Mouse (Mus musculus) heart, embryonic 13.5 days (tissue): ENCODE measurements around the gene Vstm4. TPM values are rescaled to one million over a fixed set of nuclear protein-coding genes. Genes with fewer than 3 reads are reported as not detected.

Experiments
- ATAC-seq: fragments of 200-750 bp; cut with Nextera tagmentation; 2 replicates; pipeline ENCODE4 v1.8.0; 2017; ENCODE audit warnings: moderate TSS enrichment; ENCODE audit not compliant: insufficient number of reproducible peaks, low FRiP score, low TSS enrichment; ENCODE audit errors: extremely low read depth
- H3K27ac ChIP-seq: fragments of 300-500 bp; sonication (generic); replicated peaks from 2 replicates; pipeline ENCODE4 v1.5.1; 2015; ENCODE audit warnings: moderate library complexity, mild to moderate bottlenecking, inconsistent platforms
- H3K27me3 ChIP-seq: fragments of 300-500 bp; sonication (generic); replicated peaks from 2 replicates; pipeline ENCODE4 v1.6.1; 2015; ENCODE audit warnings: mild to moderate bottlenecking, inconsistent platforms
- H3K36me3 ChIP-seq: fragments of 300-500 bp; sonication (generic); 2 replicates; pipeline ENCODE4 v1.6.1; 2015; ENCODE audit warnings: mild to moderate bottlenecking, inconsistent platforms
- H3K4me1 ChIP-seq: fragments of 300-500 bp; sonication (generic); 2 replicates; pipeline ENCODE4 v1.6.1; 2015; ENCODE audit warnings: inconsistent platforms
- H3K4me2 ChIP-seq: fragments of 300-500 bp; sonication (generic); 2 replicates; pipeline ENCODE4 v1.6.1; 2015; ENCODE audit warnings: inconsistent platforms, mild to moderate bottlenecking, moderate library complexity
- H3K4me3 ChIP-seq: fragments of 300-500 bp; sonication (generic); 2 replicates; pipeline ENCODE4 v1.5.1; 2015; ENCODE audit warnings: moderate library complexity, mild to moderate bottlenecking, inconsistent platforms
- H3K9ac ChIP-seq: fragments of 300-500 bp; sonication (generic); 2 replicates; pipeline ENCODE4 v1.6.1; 2015; ENCODE audit warnings: inconsistent platforms, mild to moderate bottlenecking, moderate library complexity
- H3K9me3 ChIP-seq: fragments of 300-500 bp; sonication (generic); 2 replicates; pipeline ENCODE4 v1.6.1; 2016; ENCODE audit warnings: inconsistent platforms
- WGBS: fragments of 180-500 bp; shearing (Covaris S2); methylation state at CpG from one replicate; pipeline ENCODE4 v1.1.7; 2015; ENCODE audit warnings: mixed read lengths; 5-methylcytosine and 5-hydroxymethylcytosine counted together
- polyA plus RNA-seq: library from polyadenylated mRNA; unstranded; fragments of >200 nt; fragmentation: Nextera tagmentation; extraction: Ambion mirVana; gene quantifications from 2 replicates; pipeline ENCODE4 v1.2.1, GENCODE M21; 2015

The Vstm4 gene
- polyA plus RNA-seq, 1 experiment from 2014 or later: 15.8 TPM

- Histone ChIP-seq H3K27ac (peak overlapping the region; percentile 68), H3K4me2 (peak overlapping the region; percentile 56; the same call in 1 of the 2 replicates), H3K9me3 (no peaks in the 10 kb centered on the region), H3K4me1 (peaks cover 58% of the 10 kb centered on the region), H3K27me3 (peaks cover 6% of the 10 kb centered on the region; the same call in 1 of the 2 replicates), H3K36me3 (peaks cover 18% of the 10 kb centered on the region), H3K4me3 (no peak overlapping the region), H3K9ac (peak overlapping the region; percentile 50)
- 53% methylated on average over 11 of the region's 11 CpGs for WGBS
- ATAC-seq: no peak
These were observed 3.4 kb downstream of the Vstm4 start for GRCm38 (mm10) chr14:32859831-32860569.

DNA sequence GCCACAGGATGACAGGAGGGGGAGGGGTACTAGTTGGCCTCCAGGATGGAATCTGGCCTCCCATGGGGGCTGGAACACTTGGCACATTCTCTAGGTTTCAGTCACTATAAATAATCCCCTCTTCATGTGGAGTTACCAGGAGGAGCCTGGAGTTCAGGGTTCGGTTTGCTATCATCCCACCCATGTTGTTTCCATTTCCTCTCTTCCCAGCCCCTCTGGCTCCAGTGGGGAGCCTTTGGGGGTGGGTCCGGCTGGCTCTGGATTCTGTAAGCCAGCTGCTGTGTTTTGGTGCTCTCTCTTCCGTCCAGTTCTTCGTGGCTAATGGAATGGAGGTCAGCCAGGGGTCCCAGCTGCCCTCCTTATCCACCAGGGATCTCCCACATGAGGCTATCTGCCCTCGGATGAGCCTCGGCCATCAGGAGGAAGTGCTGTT, 4.6 kb downstream of the Vstm4 start:
- peak overlapping the region; percentile 91 for H3K27ac ChIP-seq
- H3K36me3 ChIP-seq: peaks cover 21% of the 10 kb centered on the region
- H3K9me3 ChIP-seq: no peaks in the 10 kb centered on the region
- peak overlapping the region; percentile 63 for H3K9ac ChIP-seq
- peaks cover 6% of the 10 kb centered on the region; the same call in 1 of the 2 replicates for H3K27me3 ChIP-seq
- H3K4me2 ChIP-seq: peak overlapping the region; percentile 56
- ATAC-seq: peak; percentile 64
- peaks cover 57% of the 10 kb centered on the region for H3K4me1 ChIP-seq
- 7% methylated on average over 6 of the region's 6 CpGs for WGBS
- H3K4me3 ChIP-seq: peak overlapping the region; percentile 5; the same call in 1 of the 2 replicates

GRCm38 (mm10) chr14:32861656-32862055, 5.1 kb downstream of the Vstm4 start:
- peaks cover 52% of the 10 kb centered on the region for H3K4me1 ChIP-seq
- H3K27me3 ChIP-seq: peaks cover 6% of the 10 kb centered on the region; the same call in 1 of the 2 replicates
- H3K9me3 ChIP-seq: no peaks in the 10 kb centered on the region
- peaks cover 21% of the 10 kb centered on the region for H3K36me3 ChIP-seq
- H3K4me2 ChIP-seq: peak overlapping the region; percentile 56
- 0 out of 2 replicates have a peak overlapping the region, but pooled peaks have one; percentile 5 for H3K4me3 ChIP-seq
- no peak for ATAC-seq
- peak overlapping the region; percentile 63 for H3K9ac ChIP-seq
- WGBS: 37% methylated on average over 2 of the region's 2 CpGs
- H3K27ac ChIP-seq: peak overlapping the region; percentile 91

- peaks cover 21% of the 10 kb centered on the region for H3K36me3 ChIP-seq
- 67% methylated on average over 3 of the region's 3 CpGs for WGBS
- no peak for ATAC-seq
- H3K4me3 ChIP-seq: no peak overlapping the region
- H3K4me2 ChIP-seq: no peak overlapping the region
- no peaks in the 10 kb centered on the region for H3K9me3 ChIP-seq
- H3K4me1 ChIP-seq: peaks cover 20% of the 10 kb centered on the region
- no peak overlapping the region for H3K9ac ChIP-seq
- H3K27ac ChIP-seq: no peak overlapping the region
- H3K27me3 ChIP-seq: no peaks in the 10 kb centered on the region
These were observed 8.8 kb downstream of the Vstm4 start for GRCm38 (mm10) chr14:32865331-32865730.

DNA sequence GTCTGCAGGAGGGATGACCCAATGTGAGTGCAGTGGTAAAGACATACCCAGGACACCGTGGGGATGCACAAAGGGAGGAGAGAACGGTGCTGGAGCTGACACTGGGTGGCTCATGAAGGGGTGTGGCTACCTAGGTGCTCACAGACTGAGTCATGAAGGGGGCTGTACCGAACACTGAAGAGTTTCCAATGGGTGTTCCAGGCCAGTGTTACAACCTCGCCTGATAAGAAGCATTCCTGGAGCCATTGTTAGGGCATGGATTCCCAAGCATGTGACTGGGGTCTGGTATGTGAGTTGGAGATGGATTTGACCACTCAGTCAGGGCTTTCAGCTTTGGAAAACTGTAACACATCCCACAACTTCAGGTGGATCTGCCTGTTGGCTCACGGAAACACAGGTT, 15.4 kb downstream of the Vstm4 start:
- no peaks in the 10 kb centered on the region for H3K27me3 ChIP-seq
- no peak overlapping the region for H3K4me2 ChIP-seq
- ATAC-seq: no peak
- 0 out of 2 replicates have a peak overlapping the region, but pooled peaks have one; percentile 22 for H3K27ac ChIP-seq
- no peak overlapping the region for H3K9ac ChIP-seq
- WGBS: 57% methylated on average over 5 of the region's 5 CpGs
- no peaks in the 10 kb centered on the region; the same call in 1 of the 2 replicates for H3K36me3 ChIP-seq
- peaks cover 16% of the 10 kb centered on the region for H3K4me1 ChIP-seq
- H3K4me3 ChIP-seq: no peak overlapping the region
- no peaks in the 10 kb centered on the region for H3K9me3 ChIP-seq

DNA sequence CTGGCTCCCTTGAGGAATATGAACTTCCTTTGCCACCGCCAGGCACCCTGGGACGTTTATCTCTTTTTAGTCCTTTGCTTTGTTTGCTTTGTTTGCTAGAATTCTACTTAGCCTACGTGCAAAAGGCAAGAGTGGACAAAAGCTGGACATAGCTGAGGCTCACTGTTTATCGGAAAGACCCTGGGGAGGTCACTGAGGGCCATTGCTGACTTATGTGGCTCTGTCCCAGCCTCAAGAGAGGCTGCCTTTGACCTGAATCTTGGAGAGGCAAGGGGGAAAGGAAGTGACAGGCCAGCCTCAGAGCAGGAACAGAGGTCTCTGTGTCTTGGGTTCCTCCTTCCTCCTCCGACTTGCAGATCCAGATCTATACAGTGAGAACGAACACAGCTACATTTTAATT, 21.0 kb downstream of the Vstm4 start:
- Histone ChIP-seq H3K27ac (no peak overlapping the region; the same call in 1 of the 2 replicates), H3K4me2 (no peak overlapping the region), H3K36me3 (no peaks in the 10 kb centered on the region; the same call in 1 of the 2 replicates), H3K4me1 (peaks cover 44% of the 10 kb centered on the region), H3K4me3 (no peak overlapping the region), H3K9ac (no peak overlapping the region), H3K9me3 (no peaks in the 10 kb centered on the region), H3K27me3 (no peaks in the 10 kb centered on the region)
- ATAC-seq: no peak
- 56% methylated on average over 6 of the region's 6 CpGs for WGBS

GRCm38 (mm10) chr14:32880332-32880731, 23.8 kb downstream of the Vstm4 start:
- no peak overlapping the region for H3K4me2 ChIP-seq
- 76% methylated on average over 5 of the region's 5 CpGs for WGBS
- H3K27ac ChIP-seq: peak overlapping the region; percentile 82
- no peak overlapping the region for H3K4me3 ChIP-seq
- H3K9ac ChIP-seq: no peak overlapping the region
- ATAC-seq: no peak
- H3K9me3 ChIP-seq: no peaks in the 10 kb centered on the region
- peaks cover 51% of the 10 kb centered on the region for H3K4me1 ChIP-seq
- no peaks in the 10 kb centered on the region for H3K36me3 ChIP-seq
- H3K27me3 ChIP-seq: no peaks in the 10 kb centered on the region

- 0 out of 2 replicates have a peak overlapping the region, but pooled peaks have one; percentile 0 for H3K4me2 ChIP-seq
- peak; percentile 50; the same call in 1 of the 2 replicates for ATAC-seq
- H3K9me3 ChIP-seq: no peaks in the 10 kb centered on the region
- 18% methylated on average over 1 of the region's 1 CpGs for WGBS
- H3K4me3 ChIP-seq: no peak overlapping the region
- H3K4me1 ChIP-seq: peaks cover 49% of the 10 kb centered on the region
- no peaks in the 10 kb centered on the region for H3K36me3 ChIP-seq
- H3K9ac ChIP-seq: no peak overlapping the region
- no peaks in the 10 kb centered on the region for H3K27me3 ChIP-seq
- H3K27ac ChIP-seq: peak overlapping the region; percentile 82
These were observed 25.1 kb downstream of the Vstm4 start for GRCm38 (mm10) chr14:32881693-32882092.

DNA sequence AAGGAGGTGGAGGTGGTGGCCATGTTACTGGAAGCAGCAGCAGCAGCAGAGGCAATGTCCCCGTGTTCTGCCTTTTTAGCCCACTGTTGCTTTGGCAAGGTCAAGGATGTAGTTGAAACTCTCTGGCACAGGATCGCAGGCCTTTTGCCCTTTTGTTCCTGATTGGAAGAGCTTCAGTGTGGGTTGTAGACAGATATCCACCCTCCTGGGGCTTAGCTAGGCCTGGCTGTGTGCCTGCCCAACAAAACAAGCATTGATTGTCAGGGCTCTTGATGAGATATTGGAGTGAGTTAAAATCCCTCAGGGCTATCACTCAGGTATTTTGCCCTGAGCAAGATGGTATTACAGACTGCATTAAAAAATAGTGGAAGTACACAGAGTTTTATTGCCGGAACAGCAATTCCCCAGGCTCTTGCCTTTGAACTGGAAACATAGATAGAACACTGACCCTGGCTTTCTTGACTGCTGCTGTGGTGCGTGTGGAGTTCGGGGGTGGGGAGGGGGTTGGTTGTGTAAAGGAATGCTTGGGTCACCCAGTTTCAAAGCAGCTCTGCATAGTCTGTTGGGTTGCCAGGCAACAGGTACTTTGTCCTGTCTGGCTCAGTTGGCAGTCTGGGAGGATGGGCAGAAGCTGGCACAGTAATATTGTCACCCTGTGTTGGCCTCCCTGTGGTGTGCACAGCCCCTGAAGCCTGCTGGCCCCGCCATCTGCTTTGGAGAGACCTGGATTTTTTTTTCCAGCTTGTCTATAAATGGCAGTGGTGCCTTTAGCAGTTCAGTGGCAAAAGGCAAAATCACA, 32.5 kb downstream of the Vstm4 start:
- peak; percentile 73 for ATAC-seq
- H3K4me1 ChIP-seq: peaks cover 46% of the 10 kb centered on the region
- no peaks in the 10 kb centered on the region for H3K9me3 ChIP-seq
- H3K9ac ChIP-seq: peak overlapping the region; percentile 50
- H3K27me3 ChIP-seq: no peaks in the 10 kb centered on the region
- peak overlapping the region; percentile 88 for H3K27ac ChIP-seq
- 0 out of 2 replicates have a peak, but pooled peaks cover under 1% of the 10 kb centered on the region for H3K36me3 ChIP-seq
- no peak overlapping the region for H3K4me2 ChIP-seq
- no peak overlapping the region for H3K4me3 ChIP-seq
- 17% methylated on average over 6 of the region's 6 CpGs for WGBS

DNA sequence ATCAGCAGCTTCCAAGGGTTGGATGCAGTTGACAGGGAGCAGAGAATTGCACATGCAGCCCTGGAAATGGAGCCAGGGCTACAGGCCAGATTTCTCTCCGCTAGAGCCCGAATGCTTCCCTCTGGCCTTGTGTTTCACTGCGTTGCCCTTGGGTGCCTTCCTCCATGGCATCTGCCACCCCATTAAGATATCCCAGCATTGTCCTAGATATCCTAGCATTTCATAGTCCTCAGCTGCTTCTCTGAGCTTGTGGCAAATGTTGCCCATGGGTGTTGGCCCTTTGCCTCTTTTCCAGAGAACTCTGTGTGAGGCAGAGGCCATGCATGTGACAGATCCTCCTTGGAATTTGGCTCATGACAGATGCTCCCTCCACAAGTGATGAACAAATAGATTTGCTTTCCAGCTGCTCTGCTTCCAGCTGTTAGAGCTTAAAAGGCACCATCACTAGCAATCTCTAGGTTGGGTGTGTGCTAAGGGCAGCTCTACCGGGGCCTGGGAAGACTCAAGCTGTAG, 37.8 kb downstream of the Vstm4 start:
- no peak for ATAC-seq

GRCm38 (mm10) chr14:32894878-32895277, 38.3 kb downstream of the Vstm4 start:
- Histone ChIP-seq H3K9me3 (no peaks in the 10 kb centered on the region), H3K27ac (no peak overlapping the region), H3K4me2 (no peak overlapping the region), H3K9ac (no peak overlapping the region), H3K36me3 (peaks cover 14% of the 10 kb centered on the region), H3K27me3 (no peaks in the 10 kb centered on the region), H3K4me3 (no peak overlapping the region), H3K4me1 (peaks cover 33% of the 10 kb centered on the region)
- no peak for ATAC-seq
- 74% methylated on average over 4 of the region's 4 CpGs for whole genome bisulfite sequencing

More for the DNA sequence above, 37.8 kb downstream of the Vstm4 start:
- no peak overlapping the region for H3K27ac ChIP-seq
- no peaks in the 10 kb centered on the region for H3K27me3 ChIP-seq
- 77% methylated on average over 4 of the region's 4 CpGs for WGBS
- H3K36me3 ChIP-seq: peaks cover 14% of the 10 kb centered on the region
- no peak overlapping the region for H3K4me3 ChIP-seq
- no peak overlapping the region for H3K4me2 ChIP-seq
- no peak overlapping the region for H3K9ac ChIP-seq
- peaks cover 33% of the 10 kb centered on the region for H3K4me1 ChIP-seq
- H3K9me3 ChIP-seq: no peaks in the 10 kb centered on the region
